Mouse (Mus musculus) embryonic facial prominence, embryonic 13.5 days (tissue): ENCODE data around the gene Gm11037. TPM values are rescaled to one million over a fixed set of nuclear protein-coding genes. Genes with fewer than 3 reads are reported as not detected.

ENCODE experiments used
- ATAC-seq: fragments of 200-750 bp; cut with Nextera tagmentation; 2 replicates; pipeline ENCODE4 v1.8.0; 2017; ENCODE audit warnings: low read depth; ENCODE audit not compliant: insufficient number of reproducible peaks, insufficient read depth, low FRiP score, low TSS enrichment
- H3K27ac ChIP-seq: fragments of 300-500 bp; sonication (generic); 2 replicates; pipeline ENCODE4 v1.5.1; 2015; ENCODE audit warnings: moderate library complexity, mild to moderate bottlenecking, inconsistent platforms
- H3K27me3 ChIP-seq: fragments of 300-500 bp; sonication (generic); 2 replicates; pipeline ENCODE4 v1.6.1; 2015; ENCODE audit warnings: mild to moderate bottlenecking, inconsistent platforms
- H3K36me3 ChIP-seq: fragments of 300-500 bp; sonication (generic); 2 replicates; pipeline ENCODE4 v1.6.1; 2015; ENCODE audit warnings: mild to moderate bottlenecking, inconsistent platforms
- H3K4me1 ChIP-seq: fragments of 300-500 bp; sonication (generic); 2 replicates; pipeline ENCODE4 v1.6.1; 2015; ENCODE audit warnings: inconsistent platforms
- H3K4me2 ChIP-seq: fragments of 300-500 bp; sonication (generic); 2 replicates; pipeline ENCODE4 v1.6.1; 2015; ENCODE audit warnings: moderate library complexity, mild to moderate bottlenecking, inconsistent platforms
- H3K4me3 ChIP-seq: fragments of 300-500 bp; sonication (generic); 2 replicates; pipeline ENCODE4 v1.5.1; 2015; ENCODE audit warnings: mild to moderate bottlenecking, inconsistent platforms
- H3K9ac ChIP-seq: fragments of 300-500 bp; sonication (generic); 2 replicates; pipeline ENCODE4 v1.6.1; 2015; ENCODE audit warnings: mild to moderate bottlenecking, inconsistent platforms
- H3K9me3 ChIP-seq: fragments of 300-500 bp; sonication (generic); 2 replicates; pipeline ENCODE4 v1.6.1; 2016; ENCODE audit warnings: inconsistent platforms
- WGBS: fragments of 180-500 bp; shearing (Covaris S2); methylation state at CpG from one replicate; pipeline ENCODE4 v1.1.7; 2015; ENCODE audit warnings: mixed read lengths; 5-methylcytosine and 5-hydroxymethylcytosine counted together
- polyA plus RNA-seq: library from polyadenylated mRNA; unstranded; fragments of >200 nt; fragmentation: Nextera tagmentation; extraction: Ambion mirVana; gene quantifications from 2 replicates; pipeline ENCODE4 v1.2.1, GENCODE M21; 2015

Gm11037 gene
- polyA plus RNA-seq, 1 experiment from 2014 or later: not detected

DNA sequence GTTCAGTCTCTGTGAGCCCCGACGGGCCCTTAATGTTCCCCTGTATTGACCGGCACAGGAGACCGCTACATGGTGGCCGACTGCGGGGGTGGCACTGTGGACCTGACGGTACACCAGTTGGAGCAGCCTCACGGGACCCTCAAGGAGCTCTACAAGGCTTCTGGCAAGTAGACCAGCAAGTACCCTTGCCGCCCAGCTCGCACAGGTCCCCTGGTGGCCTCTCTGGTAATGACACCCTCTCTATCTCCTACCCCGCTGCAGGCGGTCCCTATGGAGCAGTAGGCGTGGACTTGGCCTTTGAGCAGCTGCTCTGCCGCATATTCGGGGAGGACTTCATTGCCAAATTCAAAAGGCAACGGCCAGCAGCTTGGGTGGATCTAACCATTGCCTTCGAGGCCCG is 9.3 kb downstream of the Gm11037 start:
- ATAC-seq: no peak
- H3K4me3 ChIP-seq: no peak overlapping the region
- no peak overlapping the region for H3K9ac ChIP-seq
- no peaks in the 10 kb centered on the region for H3K9me3 ChIP-seq
- H3K36me3 ChIP-seq: peaks cover 94% of the 10 kb centered on the region
- WGBS: 35% methylated on average over 18 of the region's 18 CpGs
- no peak overlapping the region for H3K4me2 ChIP-seq
- no peaks in the 10 kb centered on the region for H3K27me3 ChIP-seq
- H3K27ac ChIP-seq: no peak overlapping the region
- H3K4me1 ChIP-seq: peaks cover 5% of the 10 kb centered on the region; the same call in 1 of the 2 replicates

DNA sequence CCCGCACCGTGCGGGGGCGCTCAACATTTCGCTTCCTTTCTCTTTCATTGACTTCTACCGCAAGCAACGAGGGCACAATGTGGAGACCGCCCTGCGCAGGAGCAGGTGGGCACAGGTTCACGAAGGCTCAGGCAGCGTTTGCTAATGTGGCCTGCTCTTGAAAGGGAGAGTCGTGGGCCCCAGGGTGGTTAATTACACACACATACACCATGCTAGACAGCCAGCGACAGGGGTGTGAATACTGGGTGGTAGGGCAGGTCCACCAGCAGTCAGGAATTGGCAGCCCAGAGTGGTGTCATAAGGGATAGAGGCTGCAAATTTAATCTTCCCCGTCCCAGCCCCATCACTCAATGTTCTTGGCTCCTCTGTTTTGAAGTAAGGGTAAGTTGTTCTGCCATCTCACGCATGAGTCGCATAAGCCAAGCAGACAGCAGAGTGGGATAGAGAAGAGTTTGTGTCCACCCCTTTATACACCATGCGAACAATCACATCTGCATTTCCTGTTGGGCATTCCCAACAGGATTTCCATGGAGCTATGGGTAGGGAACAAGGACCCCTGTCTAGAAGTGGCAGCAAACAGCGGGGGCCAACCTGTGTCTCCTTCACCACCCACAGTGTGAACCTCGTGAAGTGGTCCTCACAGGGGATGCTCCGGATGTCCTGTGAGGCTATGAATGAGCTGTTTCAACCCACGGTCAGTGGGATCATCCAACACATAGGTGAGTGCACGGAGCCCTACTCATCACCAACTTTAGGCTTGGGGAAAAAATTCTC is 9.9 kb downstream of the Gm11037 start:
- no peak for ATAC-seq
- H3K27me3 ChIP-seq: no peaks in the 10 kb centered on the region
- peaks cover 5% of the 10 kb centered on the region; the same call in 1 of the 2 replicates for H3K4me1 ChIP-seq
- H3K9me3 ChIP-seq: no peaks in the 10 kb centered on the region
- 68% methylated on average over 22 of the region's 22 CpGs for WGBS
- no peak overlapping the region for H3K4me2 ChIP-seq
- no peak overlapping the region for H3K4me3 ChIP-seq
- H3K27ac ChIP-seq: no peak overlapping the region
- H3K9ac ChIP-seq: no peak overlapping the region
- H3K36me3 ChIP-seq: peaks cover 96% of the 10 kb centered on the region

DNA sequence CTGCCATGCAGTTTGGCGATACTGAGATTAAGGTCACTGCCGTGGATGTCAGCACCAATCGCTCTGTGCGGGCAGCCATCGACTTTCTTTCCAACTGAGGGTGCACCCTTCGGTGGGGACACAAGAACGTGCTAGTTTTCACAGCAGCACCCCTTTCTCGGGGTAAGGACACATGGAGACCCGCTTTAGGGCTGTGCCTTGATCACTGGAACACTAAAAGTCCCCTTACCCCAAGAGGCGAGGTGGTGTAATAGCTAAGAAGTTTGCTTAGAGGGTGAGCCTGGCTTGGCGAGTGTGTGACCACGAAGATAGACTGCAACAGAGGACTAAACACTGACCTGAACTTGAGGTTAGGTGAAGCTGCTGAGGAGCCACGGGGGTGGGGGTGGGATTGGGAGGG is 11.8 kb downstream of the Gm11037 start:
- Histone ChIP-seq H3K27ac (no peak overlapping the region), H3K4me1 (peaks cover 5% of the 10 kb centered on the region; the same call in 1 of the 2 replicates), H3K27me3 (no peaks in the 10 kb centered on the region), H3K9ac (no peak overlapping the region), H3K4me2 (no peak overlapping the region), H3K4me3 (no peak overlapping the region), H3K36me3 (peaks cover 90% of the 10 kb centered on the region), H3K9me3 (no peaks in the 10 kb centered on the region)
- ATAC-seq: no peak
- WGBS: 68% methylated on average over 13 of the region's 13 CpGs

DNA sequence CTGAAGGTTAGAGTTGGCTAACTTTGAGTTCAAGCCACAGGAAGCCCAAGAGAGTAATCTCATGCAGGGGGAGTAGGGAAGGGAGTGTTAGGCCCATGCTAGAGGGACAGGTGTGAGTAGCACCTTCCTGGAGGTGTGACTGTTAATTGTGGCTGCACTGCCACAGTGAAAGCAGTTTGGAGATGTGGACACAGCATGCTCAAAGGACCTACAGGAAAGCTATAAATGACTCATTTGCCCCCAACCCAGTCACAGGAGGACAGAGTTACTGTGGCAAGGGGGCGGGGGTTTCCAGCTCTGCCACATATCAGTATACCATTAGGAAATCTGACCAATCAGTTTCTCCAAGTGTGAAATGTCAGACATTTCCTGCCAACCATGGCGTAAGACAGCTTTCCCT is 12.2 kb downstream of the Gm11037 start:
- Histone ChIP-seq H3K4me3 (no peak overlapping the region), H3K4me2 (no peak overlapping the region), H3K27me3 (no peaks in the 10 kb centered on the region), H3K27ac (no peak overlapping the region), H3K4me1 (peaks cover 5% of the 10 kb centered on the region; the same call in 1 of the 2 replicates), H3K9me3 (no peaks in the 10 kb centered on the region), H3K9ac (no peak overlapping the region), H3K36me3 (peaks cover 87% of the 10 kb centered on the region)
- 86% methylated on average over 2 of the region's 2 CpGs for WGBS
- ATAC-seq: no peak

DNA sequence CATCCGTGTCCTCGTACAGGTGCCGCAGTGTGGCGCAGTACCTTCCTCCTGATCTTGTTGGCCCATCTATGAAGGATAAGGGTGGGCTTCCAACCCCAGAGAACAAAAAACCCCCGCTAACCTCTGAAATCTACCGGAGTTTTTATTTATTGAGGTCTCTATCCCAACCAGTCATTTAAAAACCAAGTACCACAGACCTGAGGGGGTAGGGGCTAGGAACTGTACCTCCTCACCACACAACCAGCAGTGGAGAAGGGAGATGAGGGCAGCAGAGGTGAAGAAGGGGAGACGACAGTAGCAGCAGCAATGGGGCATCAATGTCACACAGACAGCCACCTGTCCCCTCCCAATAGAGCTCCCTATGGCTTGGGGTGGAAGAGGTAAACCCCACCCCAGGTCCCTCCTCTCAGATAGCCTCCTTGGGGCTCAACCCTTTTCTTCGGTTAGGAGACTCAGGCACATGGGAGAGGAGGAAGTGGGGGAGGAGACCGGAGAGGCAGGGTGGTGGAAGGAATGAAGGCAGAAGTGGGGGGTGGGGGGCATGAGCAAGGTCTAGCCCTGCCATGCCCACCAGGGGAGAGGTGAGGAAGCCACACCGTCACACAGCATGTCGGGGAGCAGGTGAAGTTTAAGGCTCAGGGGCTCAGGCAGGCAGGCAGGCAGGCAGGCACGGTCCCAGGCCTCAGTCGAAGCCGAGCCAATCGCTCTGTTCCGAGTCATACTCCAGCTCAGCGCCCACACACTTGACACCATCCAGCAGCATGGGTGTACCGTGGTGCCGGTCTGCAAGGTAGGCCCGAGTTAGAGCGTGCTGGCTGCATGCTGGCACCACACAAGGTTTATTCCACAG is 13.1 kb downstream of the Gm11037 start:
- peaks cover 85% of the 10 kb centered on the region for H3K36me3 ChIP-seq
- H3K27ac ChIP-seq: no peak overlapping the region
- 85% methylated on average over 21 of the region's 21 CpGs for WGBS
- peaks cover 5% of the 10 kb centered on the region; the same call in 1 of the 2 replicates for H3K4me1 ChIP-seq
- H3K9ac ChIP-seq: no peak overlapping the region
- no peak overlapping the region for H3K4me3 ChIP-seq
- H3K9me3 ChIP-seq: no peaks in the 10 kb centered on the region
- ATAC-seq: no peak
- H3K4me2 ChIP-seq: no peak overlapping the region
- no peaks in the 10 kb centered on the region for H3K27me3 ChIP-seq

DNA sequence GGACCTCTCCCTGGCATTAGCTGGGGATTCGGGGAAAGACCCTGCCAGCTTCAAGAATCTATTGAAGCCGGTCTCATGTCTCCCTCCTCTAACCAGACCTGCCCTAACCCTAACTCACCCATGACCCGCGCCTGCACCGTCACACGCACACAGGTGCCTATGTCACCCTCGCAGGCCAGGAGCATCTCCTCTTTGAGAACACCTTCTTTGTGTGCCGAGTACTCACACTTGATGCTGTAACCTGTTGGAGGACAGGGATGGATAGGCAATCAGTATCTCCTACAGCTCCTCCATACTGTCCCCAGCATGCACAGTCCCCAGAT is 13.7 kb downstream of the Gm11037 start:
- H3K36me3 ChIP-seq: peaks cover 85% of the 10 kb centered on the region
- WGBS: 89% methylated on average over 8 of the region's 8 CpGs
- H3K4me3 ChIP-seq: no peak overlapping the region
- no peaks in the 10 kb centered on the region for H3K9me3 ChIP-seq
- H3K4me2 ChIP-seq: no peak overlapping the region
- H3K9ac ChIP-seq: no peak overlapping the region
- peaks cover 5% of the 10 kb centered on the region; the same call in 1 of the 2 replicates for H3K4me1 ChIP-seq
- ATAC-seq: no peak
- no peak overlapping the region for H3K27ac ChIP-seq
- no peaks in the 10 kb centered on the region for H3K27me3 ChIP-seq

DNA sequence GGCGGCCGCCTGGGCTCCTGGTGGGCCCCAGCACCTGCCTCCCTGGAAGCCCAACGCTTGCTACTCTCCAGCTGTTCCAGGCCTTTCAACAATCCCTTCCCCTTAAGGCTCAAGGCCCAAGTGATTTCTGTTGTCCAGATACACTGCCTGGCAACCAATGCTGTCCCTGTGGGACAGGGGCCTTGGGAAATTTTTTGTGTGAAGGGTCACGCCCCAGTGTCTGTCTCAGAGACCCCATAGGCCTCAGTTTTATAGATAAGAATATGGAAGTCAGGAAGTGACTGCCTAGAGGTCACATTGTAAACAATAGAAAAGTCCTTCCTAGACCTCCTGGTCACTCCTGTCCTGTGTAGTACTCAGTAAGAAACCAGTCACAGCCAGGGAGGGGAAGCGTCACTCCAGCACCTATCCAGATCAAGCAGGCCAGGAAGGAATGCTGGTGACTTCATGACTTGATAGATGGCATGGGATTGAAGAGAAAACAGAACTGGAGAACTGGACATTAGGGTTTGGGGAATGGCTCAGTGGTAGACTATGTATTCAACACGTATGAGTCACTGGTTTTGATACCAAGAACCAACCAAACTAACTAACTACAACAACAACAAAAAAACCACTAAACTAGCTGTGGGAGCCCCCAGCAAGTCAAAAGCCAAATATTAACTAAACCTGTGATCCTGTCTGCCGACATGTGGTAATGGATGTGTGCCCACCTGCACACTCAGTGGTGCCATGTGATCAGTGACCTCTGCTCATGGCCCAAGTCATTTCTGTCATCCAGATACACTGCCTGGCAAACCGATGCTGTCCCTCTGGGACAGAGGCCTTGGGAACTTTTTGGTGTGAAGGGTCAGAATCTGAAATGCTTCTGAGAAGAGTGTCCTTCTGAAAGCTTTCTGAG is 15.3 kb downstream of the Gm11037 start:
- WGBS: 88% methylated on average over 8 of the region's 8 CpGs
- Histone ChIP-seq H3K27ac (no peak overlapping the region), H3K4me2 (no peak overlapping the region), H3K9ac (no peak overlapping the region), H3K27me3 (no peaks in the 10 kb centered on the region), H3K4me1 (no peaks in the 10 kb centered on the region), H3K9me3 (no peaks in the 10 kb centered on the region), H3K4me3 (no peak overlapping the region), H3K36me3 (peaks cover 83% of the 10 kb centered on the region)
- no peak for ATAC-seq

DNA sequence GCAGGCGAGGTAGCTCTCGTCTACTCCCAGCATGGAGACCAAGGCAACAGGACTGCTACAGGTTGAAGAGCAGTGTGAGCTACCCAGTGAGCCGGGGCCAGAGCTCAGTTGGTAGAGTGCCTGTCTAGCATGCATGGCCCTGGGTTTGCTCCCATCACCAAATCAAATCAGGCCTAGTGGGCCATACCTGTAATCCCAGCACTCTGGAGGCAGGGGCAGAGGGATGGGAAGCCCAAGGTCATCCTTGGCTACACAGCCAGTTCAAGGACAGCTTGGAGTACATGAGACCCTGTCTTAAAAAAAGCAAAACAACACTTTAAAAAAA is 15.9 kb downstream of the Gm11037 start:
- no peaks in the 10 kb centered on the region for H3K4me1 ChIP-seq
- WGBS: 92% methylated on average over 3 of the region's 3 CpGs
- H3K27ac ChIP-seq: no peak overlapping the region
- no peaks in the 10 kb centered on the region for H3K27me3 ChIP-seq
- no peak overlapping the region for H3K4me3 ChIP-seq
- peaks cover 78% of the 10 kb centered on the region for H3K36me3 ChIP-seq
- no peaks in the 10 kb centered on the region for H3K9me3 ChIP-seq
- no peak overlapping the region for H3K4me2 ChIP-seq
- no peak overlapping the region for H3K9ac ChIP-seq
- ATAC-seq: no peak

DNA sequence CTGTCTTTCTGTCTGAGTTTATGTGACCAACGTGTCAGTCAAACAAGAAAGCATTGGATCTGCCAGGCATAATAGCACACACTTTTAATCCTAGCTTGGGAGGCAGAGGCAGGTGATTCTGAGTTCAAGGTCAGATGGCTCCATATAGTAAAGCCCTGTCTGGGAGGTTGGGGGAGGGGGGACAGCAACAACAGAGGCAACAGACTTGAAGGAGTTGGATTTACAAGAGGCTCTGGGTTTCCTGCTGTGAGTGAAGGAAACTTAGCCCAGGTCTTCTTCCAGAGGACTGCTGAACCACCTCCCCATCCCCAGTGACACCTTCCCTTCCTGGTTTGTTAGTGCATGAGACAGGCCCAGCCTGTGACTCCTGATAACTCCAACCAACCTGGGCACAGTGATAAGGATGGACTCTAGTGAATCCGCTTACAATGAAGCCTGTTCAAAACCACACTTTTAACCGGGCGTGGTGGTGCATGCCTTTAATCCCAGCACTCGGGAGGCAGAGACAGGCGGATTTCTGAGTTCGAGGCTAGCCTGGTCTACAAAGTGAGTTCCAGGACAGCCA is 19.0 kb downstream of the Gm11037 start:
- no peak overlapping the region for H3K27ac ChIP-seq
- no peaks in the 10 kb centered on the region for H3K27me3 ChIP-seq
- WGBS: 89% methylated on average over 7 of the region's 7 CpGs
- H3K36me3 ChIP-seq: peaks cover 59% of the 10 kb centered on the region
- no peak overlapping the region for H3K9ac ChIP-seq
- ATAC-seq: no peak
- H3K4me3 ChIP-seq: no peak overlapping the region
- H3K9me3 ChIP-seq: no peaks in the 10 kb centered on the region
- H3K4me2 ChIP-seq: no peak overlapping the region
- H3K4me1 ChIP-seq: peaks cover under 1% of the 10 kb centered on the region; the same call in 1 of the 2 replicates

DNA sequence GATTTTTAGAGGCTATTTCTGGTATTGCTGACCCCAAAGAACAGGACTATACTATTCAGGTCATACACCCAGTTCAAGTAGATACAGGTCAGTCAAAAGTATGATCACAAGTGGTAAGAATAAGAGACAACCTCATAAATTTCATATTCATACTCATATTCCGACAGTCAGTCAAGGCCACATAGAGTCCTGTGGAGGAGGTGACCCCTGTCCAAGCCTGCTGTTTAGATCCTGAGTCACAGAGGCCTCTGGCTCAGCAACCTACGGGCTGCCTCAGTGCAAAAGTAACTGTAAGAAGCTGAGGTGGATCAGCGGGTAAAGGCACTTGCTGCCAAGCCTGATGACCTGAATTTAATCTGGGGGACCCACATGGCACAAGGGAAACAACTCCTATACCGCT is 20.7 kb downstream of the Gm11037 start:
- no peaks in the 10 kb centered on the region for H3K27me3 ChIP-seq
- ATAC-seq: no peak
- peaks cover 41% of the 10 kb centered on the region for H3K36me3 ChIP-seq
- no peak overlapping the region for H3K9ac ChIP-seq
- H3K4me2 ChIP-seq: no peak overlapping the region
- no peak overlapping the region for H3K27ac ChIP-seq
- no peak overlapping the region for H3K4me3 ChIP-seq
- no peaks in the 10 kb centered on the region for H3K9me3 ChIP-seq
- H3K4me1 ChIP-seq: peaks cover 19% of the 10 kb centered on the region
- WGBS: 84% methylated on average over 4 of the region's 4 CpGs

DNA sequence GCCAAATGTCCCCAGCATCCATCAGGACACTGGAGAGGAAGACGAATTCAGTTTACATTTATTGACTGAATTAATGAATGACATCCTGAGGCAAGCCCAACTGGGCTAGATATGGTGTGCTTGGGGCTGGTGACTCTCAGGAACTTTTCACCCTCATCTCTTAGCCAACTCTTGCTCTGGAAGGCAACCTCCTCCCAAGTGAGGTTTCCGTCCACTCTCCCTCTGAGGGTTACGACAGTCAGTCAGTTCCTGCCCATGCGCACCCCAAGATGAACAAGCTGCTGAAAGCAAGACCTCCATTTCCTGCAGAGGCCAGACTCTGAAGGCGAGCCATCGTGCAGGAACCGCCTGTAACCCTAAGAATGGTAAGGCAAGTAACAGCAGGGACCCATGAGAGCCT is 23.7 kb downstream of the Gm11037 start:
- Histone ChIP-seq H3K4me3 (no peak overlapping the region), H3K9me3 (no peaks in the 10 kb centered on the region), H3K36me3 (peaks cover 24% of the 10 kb centered on the region), H3K27me3 (no peaks in the 10 kb centered on the region), H3K9ac (no peak overlapping the region), H3K4me1 (peaks cover 28% of the 10 kb centered on the region), H3K4me2 (no peak overlapping the region), H3K27ac (no peak overlapping the region)
- 94% methylated on average over 7 of the region's 7 CpGs for WGBS
- no peak for ATAC-seq
